Mouse (Mus musculus) thymus, adult 2 months (tissue): ENCODE data around the gene Tbc1d4.

Experiments
- CTCF ChIP-seq: fragments of 200-500 bp; IDR thresholded peaks from 2 replicates; pipeline ENCODE4 v1.5.1; 2012; ENCODE audit warnings: mild to moderate bottlenecking, control low read depth, low read length, moderate library complexity, borderline replicate concordance; ENCODE audit not compliant: control insufficient read depth, poor library complexity, insufficient read depth; ENCODE audit errors: extremely low read depth
- POLR2A ChIP-seq: fragments of 200-500 bp; IDR thresholded peaks from 2 replicates; pipeline ENCODE4 v1.6.1; 2012; ENCODE audit warnings: mild to moderate bottlenecking, low read length, control low read depth, moderate library complexity; ENCODE audit not compliant: control insufficient read depth, poor library complexity, insufficient read depth; ENCODE audit errors: extremely low read depth

GRCm38 (mm10) chr14:101417679-101418078, 191.3 kb downstream of the Tbc1d4 start:
- TF ChIP-seq CTCF (no peak), POLR2A (no peak)
